Mouse (Mus musculus): ENCODE measurements around the gene Parvb. TPM values are rescaled to one million over a fixed set of nuclear protein-coding genes. Genes with fewer than 3 reads are reported as not detected.
A peak's percentile ranks its signal among the peaks of the same experiment; 100 is the strongest.

The Parvb gene
- polyA plus RNA-seq, 1 experiment from 2014 or later, result 15.5 TPM

- Histone ChIP-seq H3K9ac (no peak overlapping the region), H3K4me1 (peaks cover 51% of the 10 kb centered on the region), H3K4me3 (no peak overlapping the region), H3K36me3 (peaks cover 20% of the 10 kb centered on the region), H3K27ac (replicated peaks) (no peak overlapping the region; the same call in 1 of the 2 replicates), H3K4me2 (no peak overlapping the region), H3K27me3 (replicated peaks) (no peaks in the 10 kb centered on the region), H3K9me3 (no peaks in the 10 kb centered on the region)
- no peak for ATAC-seq (ENCODE audit: extremely low read depth, insufficient number of reproducible peaks, low FRiP score, low TSS enrichment)
- 48% methylated on average over 9 of the region's 9 CpGs for WGBS
Measured at GRCm38 (mm10) chr15:84311295-84312085, 79.6 kb downstream of the Parvb start.

- H3K4me1 ChIP-seq, result peaks cover 51% of the 10 kb centered on the region
Measured at GRCm38 (mm10) chr15:84312878-84313565, 81.2 kb downstream of the Parvb start.

GRCm38 (mm10) chr15:84313566-84313878 lies 81.7 kb downstream of the Parvb start:
- peak overlapping the region; percentile 40; the same call in 1 of the 2 replicates for H3K9ac ChIP-seq
- H3K4me1 ChIP-seq, result peaks cover 51% of the 10 kb centered on the region
- H3K4me3 ChIP-seq, result no peak overlapping the region
- ATAC-seq (ENCODE audit: extremely low read depth, insufficient number of reproducible peaks, low FRiP score, low TSS enrichment), result no peak
- no peak overlapping the region for H3K4me2 ChIP-seq
- no peaks in the 10 kb centered on the region for H3K27me3 ChIP-seq (replicated peaks)
- H3K9me3 ChIP-seq, result no peaks in the 10 kb centered on the region
- 0 out of 2 replicates have a peak, but pooled peaks cover 5% of the 10 kb centered on the region for H3K36me3 ChIP-seq
- 43% methylated on average over 9 of the region's 9 CpGs for WGBS
- peak overlapping the region; percentile 36; the same call in 1 of the 2 replicates for H3K27ac ChIP-seq (replicated peaks)

More at GRCm38 (mm10) chr15:84312878-84313565, 81.2 kb downstream of the Parvb start:
- H3K4me2 ChIP-seq, result no peak overlapping the region
- H3K9me3 ChIP-seq, result no peaks in the 10 kb centered on the region
- no peak for ATAC-seq (ENCODE audit: extremely low read depth, insufficient number of reproducible peaks, low FRiP score, low TSS enrichment)
- H3K27ac ChIP-seq (replicated peaks), result peak overlapping the region; percentile 36; the same call in 1 of the 2 replicates
- 0 out of 2 replicates have a peak, but pooled peaks cover 5% of the 10 kb centered on the region for H3K36me3 ChIP-seq
- peak overlapping the region; percentile 40; the same call in 1 of the 2 replicates for H3K9ac ChIP-seq
- WGBS, result 63% methylated on average over 9 of the region's 10 CpGs
- H3K4me3 ChIP-seq, result no peak overlapping the region
- H3K27me3 ChIP-seq (replicated peaks), result no peaks in the 10 kb centered on the region

- Histone ChIP-seq H3K27ac (replicated peaks) (no peak overlapping the region; the same call in 1 of the 2 replicates), H3K27me3 (replicated peaks) (no peaks in the 10 kb centered on the region), H3K36me3 (0 out of 2 replicates have a peak, but pooled peaks cover 3% of the 10 kb centered on the region), H3K9ac (no peak overlapping the region), H3K4me2 (no peak overlapping the region), H3K4me3 (no peak overlapping the region), H3K4me1 (peaks cover 51% of the 10 kb centered on the region), H3K9me3 (no peaks in the 10 kb centered on the region)
- ATAC-seq (ENCODE audit: extremely low read depth, insufficient number of reproducible peaks, low FRiP score, low TSS enrichment), result no peak
- WGBS, result 38% methylated on average over 18 of the region's 18 CpGs
Measured at GRCm38 (mm10) chr15:84314420-84315080, 82.7 kb downstream of the Parvb start.

- H3K4me2 ChIP-seq, result no peak overlapping the region
- ATAC-seq (ENCODE audit: extremely low read depth, insufficient number of reproducible peaks, low FRiP score, low TSS enrichment), result no peak
- H3K9me3 ChIP-seq, result no peaks in the 10 kb centered on the region
- peaks cover 46% of the 10 kb centered on the region for H3K4me1 ChIP-seq
- H3K27me3 ChIP-seq (replicated peaks), result no peaks in the 10 kb centered on the region
- no peak overlapping the region for H3K4me3 ChIP-seq
- 66% methylated on average over 15 of the region's 15 CpGs for WGBS
- 0 out of 2 replicates have a peak, but pooled peaks cover 3% of the 10 kb centered on the region for H3K36me3 ChIP-seq
- H3K27ac ChIP-seq (replicated peaks), result no peak overlapping the region
- no peak overlapping the region for H3K9ac ChIP-seq
Measured at GRCm38 (mm10) chr15:84315276-84316046, 83.6 kb downstream of the Parvb start.

GRCm38 (mm10) chr15:84319393-84319792 lies 87.5 kb downstream of the Parvb start:
- Histone ChIP-seq H3K27me3 (replicated peaks) (no peaks in the 10 kb centered on the region), H3K4me3 (no peak overlapping the region), H3K9me3 (no peaks in the 10 kb centered on the region), H3K4me1 (peaks cover 10% of the 10 kb centered on the region), H3K27ac (replicated peaks) (no peak overlapping the region), H3K36me3 (no peaks in the 10 kb centered on the region), H3K4me2 (no peak overlapping the region), H3K9ac (no peak overlapping the region)
- WGBS, result 86% methylated on average over 4 of the region's 4 CpGs
- no peak for ATAC-seq (ENCODE audit: extremely low read depth, insufficient number of reproducible peaks, low FRiP score, low TSS enrichment)

GRCm38 (mm10) chr15:84321544-84322174 lies 89.8 kb downstream of the Parvb start:
- 65% methylated on average over 8 of the region's 8 CpGs for WGBS
- H3K4me2 ChIP-seq, result no peak overlapping the region
- H3K27ac ChIP-seq (replicated peaks), result no peak overlapping the region
- H3K9ac ChIP-seq, result no peak overlapping the region
- H3K9me3 ChIP-seq, result no peaks in the 10 kb centered on the region
- ATAC-seq (ENCODE audit: extremely low read depth, insufficient number of reproducible peaks, low FRiP score, low TSS enrichment), result no peak
- H3K36me3 ChIP-seq, result no peaks in the 10 kb centered on the region
- no peaks in the 10 kb centered on the region for H3K4me1 ChIP-seq
- H3K4me3 ChIP-seq, result no peak overlapping the region
- H3K27me3 ChIP-seq (replicated peaks), result 0 out of 2 replicates have a peak, but pooled peaks cover 5% of the 10 kb centered on the region

- Histone ChIP-seq H3K9ac (no peak within 1 kb of the TSS), H3K4me3 (no peak within 1 kb of the TSS)
Measured at GRCm38 (mm10) chr15:84323966-84324869, 92.4 kb downstream of the Parvb start, which contains the start of gene Parvg. Parvg (plus strand) TSS chr15:84324026.

GRCm38 (mm10) chr15:84324870-84325553 lies 93.2 kb downstream of the Parvb start:
- no peaks in the 10 kb centered on the region for H3K9me3 ChIP-seq
- no peak overlapping the region for H3K4me2 ChIP-seq
- H3K4me1 ChIP-seq, result no peaks in the 10 kb centered on the region
- peaks cover 5% of the 10 kb centered on the region; the same call in 1 of the 2 replicates for H3K27me3 ChIP-seq (replicated peaks)
- 72% methylated on average over 8 of the region's 8 CpGs for WGBS
- H3K27ac ChIP-seq (replicated peaks), result no peak overlapping the region
- no peak overlapping the region for H3K4me3 ChIP-seq
- no peak for ATAC-seq (ENCODE audit: extremely low read depth, insufficient number of reproducible peaks, low FRiP score, low TSS enrichment)
- no peaks in the 10 kb centered on the region for H3K36me3 ChIP-seq
- no peak overlapping the region for H3K9ac ChIP-seq

More at GRCm38 (mm10) chr15:84323966-84324869, 92.4 kb downstream of the Parvb start, which contains the start of gene Parvg:
- Histone ChIP-seq H3K36me3 (no peaks in the 10 kb centered on the region), H3K9me3 (no peaks in the 10 kb centered on the region), H3K4me2 (no peak within 1 kb of the TSS), H3K27me3 (replicated peaks) (peaks cover 5% of the 10 kb centered on the region; the same call in 1 of the 2 replicates), H3K4me1 (no peaks in the 10 kb centered on the region), H3K27ac (replicated peaks) (no peak within 1 kb of the TSS)
- WGBS, result 66% methylated on average over 10 of the region's 10 CpGs
- no peak for ATAC-seq (ENCODE audit: extremely low read depth, insufficient number of reproducible peaks, low FRiP score, low TSS enrichment)

Measured in heart, embryonic 13.5 days (tissue).